Mouse (Mus musculus) monocyte, adult 2 months (primary cell): Measurements from ENCODE around the gene Sorcs2.

Experiments used
- DNase-seq, 2 experiments: peaks; one replicate each; pipeline ENCODE4 v3.0.0; 2022; ENCODE audit warnings: low spot score in 2 of 2, low read depth in 1 of 2

Sorcs2 gene

GRCm38 (mm10) chr5:36135874-36136542, 261.9 kb downstream of the Sorcs2 start:
- no peak for DNase-seq

GRCm38 (mm10) chr5:36134302-36134701, 263.6 kb downstream of the Sorcs2 start:
- DNase-seq = no peak

- no peak for DNase-seq
These were observed 264.0 kb downstream of the Sorcs2 start for GRCm38 (mm10) chr5:36133893-36134292.

GRCm38 (mm10) chr5:36130393-36131011, 267.4 kb downstream of the Sorcs2 start:
- no peak for DNase-seq

DNA sequence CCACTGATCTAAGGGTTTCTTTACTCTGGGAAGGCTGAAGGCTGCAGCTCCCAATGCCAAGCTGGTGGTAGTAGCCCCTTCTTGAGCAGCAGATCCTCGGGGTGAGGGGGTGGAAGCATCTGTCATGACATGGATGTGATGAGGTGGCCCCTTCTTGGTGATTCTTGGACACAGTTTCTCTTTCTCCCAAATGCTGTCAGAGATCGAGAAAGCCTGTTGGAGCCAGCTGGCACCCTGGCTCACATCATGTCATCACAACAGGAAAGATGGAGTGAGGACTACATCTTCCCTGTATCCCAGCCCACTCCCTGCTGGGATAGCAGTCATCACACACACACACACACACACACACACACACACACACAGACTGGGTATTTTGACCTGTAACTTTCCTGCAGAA, 268.3 kb downstream of the Sorcs2 start:
- no peak for DNase-seq

DNA sequence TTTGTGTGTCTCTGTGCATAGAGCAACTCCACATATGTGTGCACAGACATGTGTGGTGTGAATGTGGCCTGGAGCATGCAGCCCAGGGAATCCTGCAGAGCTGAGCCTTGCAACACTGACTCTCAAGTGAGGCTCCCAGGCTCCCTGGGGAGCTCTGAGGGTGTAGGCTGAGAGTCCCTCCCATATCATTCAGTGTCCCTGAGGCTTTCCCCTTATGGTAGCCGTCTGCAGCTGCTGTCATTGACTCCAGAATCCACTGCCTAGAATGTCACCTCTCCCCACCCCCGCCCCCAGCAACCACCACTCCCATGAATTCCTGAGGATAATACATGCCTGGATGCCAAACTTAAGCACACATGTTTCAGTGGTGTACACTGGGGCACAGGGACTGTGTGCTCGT, 269.4 kb downstream of the Sorcs2 start:
- no peak for DNase-seq

- DNase-seq = no peak
These were observed 272.9 kb downstream of the Sorcs2 start for GRCm38 (mm10) chr5:36124993-36125392.

DNA sequence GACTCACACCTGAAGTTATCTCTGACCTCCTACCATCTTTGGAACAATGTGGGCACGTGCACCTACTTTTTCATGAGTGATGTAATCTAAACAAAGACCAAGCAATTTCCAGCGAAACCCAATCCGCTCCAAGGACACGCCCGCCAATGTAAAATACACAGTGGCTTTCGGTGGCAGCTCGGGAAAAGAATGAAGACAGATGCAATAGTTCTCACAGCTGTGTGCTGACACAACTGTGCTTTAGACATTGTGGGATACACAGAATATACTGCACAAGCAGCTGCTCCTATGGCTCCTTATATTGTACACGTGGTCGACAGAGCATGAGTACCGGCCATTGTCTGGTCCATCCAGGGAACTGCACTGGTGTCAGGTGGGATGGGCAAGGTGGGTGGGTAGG, 275.0 kb downstream of the Sorcs2 start:
- DNase-seq = no peak

DNA sequence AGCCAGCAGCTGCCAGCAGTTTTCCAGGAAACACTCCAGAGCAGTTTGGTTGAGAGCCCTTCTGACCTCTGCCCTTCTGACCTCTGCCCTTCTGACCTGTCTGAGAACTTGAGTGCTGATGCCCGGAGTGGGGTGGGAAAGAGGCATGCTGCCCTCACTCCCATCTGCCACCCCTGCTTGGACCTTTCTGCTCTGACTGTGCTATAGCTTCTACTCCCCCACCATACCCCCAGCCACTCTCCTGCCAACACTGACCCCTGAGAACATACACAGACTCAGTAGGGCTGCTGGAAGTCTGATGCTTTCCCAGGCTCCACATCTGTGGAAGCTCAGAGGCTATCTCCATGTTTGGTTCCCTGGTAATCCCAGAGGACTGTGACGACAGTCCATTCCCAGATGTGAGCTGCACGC, 277.0 kb downstream of the Sorcs2 start:
- no peak for DNase-seq

DNA sequence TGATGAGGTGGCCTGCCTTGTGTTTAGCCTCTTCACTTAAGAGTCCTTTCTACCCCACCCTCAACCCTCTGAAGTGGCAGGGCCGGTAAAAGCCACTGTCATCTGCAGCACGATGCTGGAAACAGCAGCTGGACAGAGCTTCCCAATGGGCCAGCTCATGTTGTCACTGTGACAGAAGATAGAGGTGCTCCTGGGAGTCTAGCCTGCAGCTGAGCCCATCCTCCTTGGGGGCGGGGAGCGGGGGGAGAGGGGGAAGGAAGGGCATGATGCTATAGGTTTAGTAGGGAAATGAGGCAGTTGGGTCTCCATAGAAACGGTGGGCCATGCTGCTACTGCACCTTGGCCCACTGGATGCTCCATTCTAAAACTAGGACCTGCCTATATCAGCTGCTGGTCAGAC, 279.9 kb downstream of the Sorcs2 start:
- DNase-seq = no peak

- DNase-seq = no peak
These were observed 282.4 kb downstream of the Sorcs2 start for GRCm38 (mm10) chr5:36115519-36115918.

DNA sequence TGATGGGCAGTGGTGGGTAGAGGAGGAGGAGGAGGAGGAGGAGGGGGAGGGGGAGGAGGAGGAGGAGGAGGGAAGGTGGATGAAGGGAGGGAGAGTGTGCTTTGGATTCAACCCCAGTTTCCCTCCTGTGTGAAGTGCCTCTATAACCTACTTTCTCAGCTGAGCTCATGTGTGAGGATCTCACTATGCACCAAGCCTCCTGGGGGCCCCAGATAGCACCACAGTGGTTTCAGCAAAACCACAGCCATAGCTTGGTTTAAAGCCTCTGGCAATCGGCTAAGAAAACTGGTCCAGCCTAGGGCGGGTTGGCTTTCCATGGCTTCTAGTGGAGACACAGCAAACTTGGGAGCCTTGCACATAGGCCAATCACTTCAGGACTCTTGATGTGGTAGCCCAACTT, 284.2 kb downstream of the Sorcs2 start:
- DNase-seq = no peak

GRCm38 (mm10) chr5:36112696-36113095, 285.2 kb downstream of the Sorcs2 start:
- DNase-seq = no peak

DNA sequence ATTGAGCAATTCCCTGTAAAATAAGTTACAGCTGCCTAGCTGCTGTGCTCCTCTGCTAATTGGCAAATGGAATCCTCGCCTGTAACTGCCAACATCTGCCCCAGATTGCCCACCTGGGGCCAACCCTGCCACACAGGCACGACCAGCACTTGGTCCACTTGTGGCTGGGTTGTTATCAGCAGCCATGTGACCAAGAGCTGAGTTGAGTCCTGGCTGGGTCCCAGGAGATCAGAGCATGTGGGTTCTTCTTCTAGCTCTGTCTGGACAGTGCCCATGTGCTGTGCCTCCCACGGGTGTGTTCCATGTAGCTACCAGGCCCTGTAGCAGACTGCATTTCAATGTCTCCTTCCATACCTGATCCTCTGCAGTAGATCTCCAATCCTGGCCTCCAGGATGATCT, 286.4 kb downstream of the Sorcs2 start:
- DNase-seq = no peak

- no peak for DNase-seq
These were observed 289.5 kb downstream of the Sorcs2 start for GRCm38 (mm10) chr5:36108339-36108887.

GRCm38 (mm10) chr5:36103483-36103882, 294.5 kb downstream of the Sorcs2 start:
- no peak for DNase-seq

- no peak for DNase-seq
These were observed 296.8 kb downstream of the Sorcs2 start for GRCm38 (mm10) chr5:36101129-36101528.

GRCm38 (mm10) chr5:36100488-36100887, 297.5 kb downstream of the Sorcs2 start:
- no peak for DNase-seq

GRCm38 (mm10) chr5:36099662-36100061, 298.3 kb downstream of the Sorcs2 start:
- no peak for DNase-seq

DNA sequence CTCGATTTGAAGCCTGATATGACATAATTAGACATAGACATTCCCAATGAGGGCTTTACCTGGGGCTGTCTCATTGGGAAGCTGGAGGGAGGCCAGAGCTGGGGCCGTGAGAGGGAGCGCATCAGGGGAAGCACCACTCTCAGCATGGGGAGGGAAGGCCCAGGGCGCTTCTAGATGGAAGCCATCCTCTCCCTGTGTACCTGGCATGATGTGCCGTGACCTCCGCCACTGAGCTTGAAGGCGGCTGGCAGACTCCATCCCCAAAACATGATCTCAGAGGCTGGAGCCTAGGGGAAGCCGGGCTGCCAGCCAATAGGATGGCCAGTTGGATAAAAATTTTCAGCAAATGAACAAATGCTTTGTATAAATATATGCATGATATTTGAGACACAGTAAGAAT, 301.9 kb downstream of the Sorcs2 start:
- no peak for DNase-seq

GRCm38 (mm10) chr5:36090036-36090435, 307.9 kb downstream of the Sorcs2 start:
- DNase-seq = no peak

DNA sequence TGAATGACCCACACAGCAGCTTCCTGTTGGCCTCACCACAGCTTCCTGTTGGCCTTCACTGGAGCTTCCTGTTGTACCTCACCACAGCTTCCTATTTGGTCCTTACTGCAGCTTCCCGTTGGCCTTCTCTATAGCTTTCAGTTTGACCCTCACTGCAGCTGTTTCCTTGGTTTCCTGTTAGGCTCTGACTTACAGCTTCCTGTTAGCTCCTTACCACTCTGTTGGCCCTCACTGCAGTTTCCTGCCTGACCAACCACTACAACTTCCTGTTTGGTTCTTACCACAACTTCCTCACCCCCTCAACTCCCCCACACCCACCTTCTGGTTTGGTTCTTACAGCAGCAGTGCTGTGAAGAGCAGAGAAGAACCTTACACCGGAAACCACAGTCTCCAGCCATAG, 308.7 kb downstream of the Sorcs2 start:
- DNase-seq = peak in 1 of 2 experiments; percentile 19

DNA sequence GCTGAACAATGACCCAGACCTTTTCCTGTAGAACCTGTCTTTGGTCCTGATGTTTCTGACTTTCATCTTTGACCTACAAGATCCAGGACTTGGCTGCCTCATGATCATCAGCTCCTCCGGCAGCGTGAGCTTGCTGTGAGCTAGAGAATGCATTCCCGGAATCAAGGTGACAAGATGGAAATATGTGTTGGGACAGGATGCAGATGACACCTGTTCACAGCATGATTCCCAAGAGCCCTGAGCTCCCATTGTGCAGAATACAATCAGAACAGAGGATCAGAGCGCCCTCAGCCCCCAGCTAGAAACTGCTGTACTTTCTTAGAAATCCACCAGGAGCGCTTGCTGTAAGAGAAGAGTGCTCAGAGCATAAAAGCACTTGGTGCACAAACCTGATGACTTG, 311.0 kb downstream of the Sorcs2 start:
- DNase-seq = no peak
